Mouse (Mus musculus) liver, postnatal 0 days (tissue): ENCODE results near the gene Psmd9. TPM values are rescaled to one million over a fixed set of nuclear protein-coding genes. Genes with fewer than 3 reads are reported as not detected.
"Not testable (repeated sequence)": the region's sequence is repeated elsewhere in the genome, so short reads cannot be mapped to it uniquely, and the experiment has no call there.

Experiments
- ATAC-seq: fragments of 200-750 bp; cut with Nextera tagmentation; 2 replicates; pipeline ENCODE4 v1.8.0; 2017; ENCODE audit warnings: mild to moderate bottlenecking, moderate library complexity
- DNase-seq: peaks from one replicate; pipeline ENCODE4 v3.0.0-alpha.2; 2016
- H3K27ac ChIP-seq: fragments of 300-500 bp; sonication (generic); 2 replicates; pipeline ENCODE4 v1.5.1; 2014; ENCODE audit warnings: antibody characterized with exemption, moderate library complexity, mild to moderate bottlenecking, low read depth
- H3K27me3 ChIP-seq: fragments of 300-500 bp; sonication (generic); 2 replicates; pipeline ENCODE4 v1.6.1; 2014; ENCODE audit warnings: low read length, control low read depth, mixed read lengths; ENCODE audit not compliant: insufficient read depth
- H3K36me3 ChIP-seq: fragments of 300-500 bp; sonication (generic); replicated peaks from 2 replicates; pipeline ENCODE4 v1.6.1; 2014; ENCODE audit warnings: mild to moderate bottlenecking, control low read depth, low read length, moderate library complexity, mixed read lengths; ENCODE audit not compliant: insufficient read depth
- H3K4me1 ChIP-seq: fragments of 300-500 bp; sonication (generic); 2 replicates; pipeline ENCODE4 v1.6.1; 2014; ENCODE audit warnings: antibody characterized with exemption, mild to moderate bottlenecking, control low read depth; ENCODE audit not compliant: insufficient read depth
- H3K4me2 ChIP-seq: fragments of 300-500 bp; sonication (generic); 2 replicates; pipeline ENCODE4 v1.6.1; 2014; ENCODE audit warnings: low read depth, mild to moderate bottlenecking, low read length, moderate library complexity, mixed read lengths
- H3K4me3 ChIP-seq: fragments of 300-500 bp; sonication (generic); 2 replicates; pipeline ENCODE4 v1.5.1; 2014; ENCODE audit warnings: low read depth, low read length
- H3K9ac ChIP-seq: fragments of 300-500 bp; sonication (generic); replicated peaks from 2 replicates; pipeline ENCODE4 v1.6.1; 2014; ENCODE audit warnings: mild to moderate bottlenecking, moderate library complexity
- H3K9me3 ChIP-seq: fragments of 300-500 bp; sonication (generic); 2 replicates; pipeline ENCODE4 v1.6.1; 2016; ENCODE audit warnings: mild to moderate bottlenecking, control low read depth, low read length, mixed read lengths
- CTCF ChIP-seq: sonication (generic); IDR thresholded peaks from 2 replicates; pipeline ENCODE4 v1.5.1; 2016; ENCODE audit warnings: antibody characterized with exemption, low read depth
- EP300 ChIP-seq: IDR thresholded peaks from 2 replicates; pipeline ENCODE4 v1.6.1; 2016; ENCODE audit warnings: antibody characterized with exemption, low read depth, mild to moderate bottlenecking
- WGBS: fragments of 180-500 bp; shearing (Covaris S2); extraction: QIAGEN DNeasy Blood & Tissue Kit; methylation state at CpG from one replicate; pipeline ENCODE4 v1.1.7; 2014; ENCODE audit not compliant: insufficient replicate concordance; 5-methylcytosine and 5-hydroxymethylcytosine counted together
- polyA plus RNA-seq: library from polyadenylated mRNA; unstranded; fragments of >200 nt; fragmentation: Nextera tagmentation; extraction: Ambion mirVana; gene quantifications from 2 replicates; pipeline ENCODE4 v1.2.1, GENCODE M21; 2015

The Psmd9 gene
- polyA plus RNA-seq, 1 experiment from 2014 or later, result 120 TPM

- ATAC-seq, result peak; percentile 87
- Histone ChIP-seq H3K4me2 (peak overlapping the region; percentile 44; the same call in 1 of the 2 replicates), H3K9ac (no peak overlapping the region; the same call in 1 of the 2 replicates)
Measured at GRCm38 (mm10) chr5:123223051-123223410, 53.8 kb downstream of the Psmd9 start.

GRCm38 (mm10) chr5:123223861-123224260 is 54.6 kb downstream of the Psmd9 start:
- H3K4me2 ChIP-seq, H3K4me3 ChIP-seq, H3K9ac ChIP-seq, ATAC-seq, H3K9me3 ChIP-seq, H3K27me3 ChIP-seq, H3K36me3 ChIP-seq: not testable (repeated sequence)
- TF ChIP-seq CTCF, result peak; percentile 53
- 77% methylated on average over 5 of the region's 6 CpGs for WGBS
- peaks cover 25% of the 10 kb centered on the region for H3K4me1 ChIP-seq
- DNase-seq, result peak; percentile 13
- peak overlapping the region; percentile 94 for H3K27ac ChIP-seq

More at GRCm38 (mm10) chr5:123223051-123223410, 53.8 kb downstream of the Psmd9 start:
- peaks cover 23% of the 10 kb centered on the region for H3K4me1 ChIP-seq
- H3K9me3 ChIP-seq, result no peaks in the 10 kb centered on the region
- peak; percentile 73 for DNase-seq
- H3K27me3 ChIP-seq, result no peaks in the 10 kb centered on the region
- no peak overlapping the region for H3K4me3 ChIP-seq
- TF ChIP-seq EP300, result peak; percentile 94
- TF ChIP-seq CTCF, result no peak
- H3K27ac ChIP-seq, result peak overlapping the region; percentile 94
- 24% methylated on average over 4 of the region's 4 CpGs for WGBS
- H3K36me3 ChIP-seq, result no peaks in the 10 kb centered on the region

GRCm38 (mm10) chr5:123226851-123227250 is 57.6 kb downstream of the Psmd9 start:
- Histone ChIP-seq H3K4me2 (no peak overlapping the region), H3K27ac (peak overlapping the region; percentile 86), H3K9me3 (no peaks in the 10 kb centered on the region), H3K27me3 (no peaks in the 10 kb centered on the region), H3K4me1 (peaks cover 33% of the 10 kb centered on the region), H3K9ac (no peak overlapping the region), H3K4me3 (no peak overlapping the region), H3K36me3 (peaks cover 5% of the 10 kb centered on the region; the same call in 1 of the 2 replicates)
- peak; percentile 11 for DNase-seq
- ATAC-seq, result no peak
- TF ChIP-seq CTCF (no peak), EP300 (no peak)
- 74% methylated on average over 7 of the region's 7 CpGs for WGBS

GRCm38 (mm10) chr5:123227762-123228523 is 58.7 kb downstream of the Psmd9 start:
- no peaks in the 10 kb centered on the region for H3K9me3 ChIP-seq
- ATAC-seq (peak; percentile 83), DNase-seq (peak; percentile 96)
- H3K9ac ChIP-seq, result peak overlapping the region; percentile 95
- H3K27ac ChIP-seq, result peak overlapping the region; percentile 86
- peaks cover 5% of the 10 kb centered on the region; the same call in 1 of the 2 replicates for H3K36me3 ChIP-seq
- H3K4me2 ChIP-seq, result peak overlapping the region; percentile 85
- H3K4me1 ChIP-seq, result peaks cover 25% of the 10 kb centered on the region
- TF ChIP-seq EP300 (peak; percentile 73), CTCF (no peak)
- 3% methylated on average over 42 of the region's 42 CpGs for WGBS
- H3K4me3 ChIP-seq, result peak overlapping the region; percentile 90
- H3K27me3 ChIP-seq, result no peaks in the 10 kb centered on the region

GRCm38 (mm10) chr5:123228524-123228922 is 59.3 kb downstream of the Psmd9 start:
- peak overlapping the region; percentile 85 for H3K4me2 ChIP-seq
- peaks cover 5% of the 10 kb centered on the region; the same call in 1 of the 2 replicates for H3K36me3 ChIP-seq
- no peaks in the 10 kb centered on the region for H3K9me3 ChIP-seq
- peak overlapping the region; percentile 90 for H3K4me3 ChIP-seq
- H3K27ac ChIP-seq, result peak overlapping the region; percentile 86
- TF ChIP-seq CTCF (no peak), EP300 (no peak)
- ATAC-seq (no peak), DNase-seq (no peak)
- no peaks in the 10 kb centered on the region for H3K27me3 ChIP-seq
- peaks cover 21% of the 10 kb centered on the region for H3K4me1 ChIP-seq
- WGBS, result 9% methylated on average over 15 of the region's 15 CpGs
- peak overlapping the region; percentile 95 for H3K9ac ChIP-seq

- H3K36me3 ChIP-seq, result peaks cover 8% of the 10 kb centered on the region; the same call in 1 of the 2 replicates
- peaks cover 19% of the 10 kb centered on the region for H3K4me1 ChIP-seq
- H3K4me3 ChIP-seq, result peak overlapping the region; percentile 90
- H3K4me2 ChIP-seq, result peak overlapping the region; percentile 85
- ATAC-seq (0 out of 2 replicates have a peak, but pooled peaks have one; percentile 20), DNase-seq (peak; percentile 58)
- WGBS, result 75% methylated on average over 6 of the region's 6 CpGs
- H3K27ac ChIP-seq, result peak overlapping the region; percentile 86
- H3K9ac ChIP-seq, result peak overlapping the region; percentile 95
- H3K9me3 ChIP-seq, result no peaks in the 10 kb centered on the region
- no peaks in the 10 kb centered on the region for H3K27me3 ChIP-seq
- TF ChIP-seq EP300, result no peak
Measured at GRCm38 (mm10) chr5:123229296-123229695, 60.1 kb downstream of the Psmd9 start.
